Mouse (Mus musculus): ENCODE data around the gene Cx3cr1. TPM values are rescaled to one million over a fixed set of nuclear protein-coding genes. Genes with fewer than 3 reads are reported as not detected.

Cx3cr1 gene
- total RNA-seq, 2 experiments from 2014 or later, result 3.4 TPM

Other genes with a start within 250 kb of the Cx3cr1 start
- gene Scn11a, start 244.4 kb downstream of the Cx3cr1 start, total RNA-seq (2021), result under 1 TPM; 0.05 to 0.07 TPM
- 10 to 100 TPM; 28.9 to 29.6 TPM for gene Wdr48, start 175.0 kb downstream of the Cx3cr1 start, total RNA-seq (2021)
- gene Gorasp1, start 132.3 kb downstream of the Cx3cr1 start, total RNA-seq (2021), result 10 to 100 TPM; 21.4 to 22.8 TPM
- gene Ttc21a, start 132.3 kb downstream of the Cx3cr1 start, total RNA-seq (2021), result under 1 TPM in 1 of 2 experiments, not detected in 1; 0.26 TPM
- 10 to 100 TPM; 15.8 to 21.4 TPM for gene Csrnp1, start 85.2 kb downstream of the Cx3cr1 start, total RNA-seq (2021)
- gene Xirp1, start 46.3 kb downstream of the Cx3cr1 start, total RNA-seq (2021), result 100 to 1,000 TPM; 105 to 114 TPM
- under 1 TPM in 1 of 2 experiments, not detected in 1; 0.44 TPM for gene Ccr8, start 22.2 kb upstream of the Cx3cr1 start, total RNA-seq (2021)
- 10 to 100 TPM; 12.3 to 14.0 TPM for gene Slc25a38, start 40.5 kb upstream of the Cx3cr1 start, total RNA-seq (2021)
- 100 to 1,000 TPM; 475 to 558 TPM for gene Rpsa, start 57.8 kb upstream of the Cx3cr1 start, total RNA-seq (2021)
- gene Mobp, start 79.8 kb upstream of the Cx3cr1 start, total RNA-seq (2021), result not detected
- gene Myrip, start 231.6 kb upstream of the Cx3cr1 start, total RNA-seq (2021), result 1 to 10 TPM; 4.3 to 4.7 TPM